Mouse (Mus musculus): ENCODE results near the gene Akt3.

DNA sequence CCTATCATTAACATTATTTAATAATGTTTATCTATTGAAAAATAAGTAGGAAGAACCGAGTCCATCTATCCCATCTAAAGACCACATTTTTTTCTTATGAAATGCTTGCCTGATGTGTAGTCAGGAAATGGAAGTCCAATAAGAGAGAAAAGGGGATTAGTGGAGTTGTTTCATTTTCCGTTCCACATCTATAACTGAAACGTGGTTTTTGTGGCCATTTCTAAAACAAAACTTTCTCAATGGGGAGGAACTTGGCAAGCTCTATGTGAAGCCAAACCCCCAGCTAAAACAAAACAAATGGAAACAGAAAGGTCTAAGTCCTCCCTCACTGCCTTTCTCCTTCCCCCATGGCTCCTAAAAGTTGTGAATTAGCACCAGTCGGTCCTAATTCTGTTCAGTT is 2.8 kb upstream of the Akt3 start:
- TF ChIP-seq POLR2A (IDR thresholded peaks at IDR 0.05; ENCODE audit: insufficient read length, low read depth) (no peak), TCF12 (IDR thresholded peaks at IDR 0.05; ENCODE audit: insufficient read depth, poor library complexity, severe bottlenecking) (no peak), POLR2AphosphoS2 (IDR thresholded peaks at IDR 0.05; ENCODE audit: insufficient read length, low read depth) (no peak), SRF (IDR thresholded peaks at IDR 0.05; ENCODE audit: control insufficient read depth, insufficient read length, low read depth) (no peak), MAX (IDR thresholded peaks at IDR 0.05; ENCODE audit: low read depth) (no peak)

Data from myocyte (in vitro differentiated cells).